Mouse (Mus musculus) right cerebral cortex, postnatal 25 days (tissue): ENCODE results near the gene Cym.

ENCODE experiments used
- DNase-seq: peaks from one replicate; pipeline ENCODE4 v3.0.0; 2022

Cym gene

DNA sequence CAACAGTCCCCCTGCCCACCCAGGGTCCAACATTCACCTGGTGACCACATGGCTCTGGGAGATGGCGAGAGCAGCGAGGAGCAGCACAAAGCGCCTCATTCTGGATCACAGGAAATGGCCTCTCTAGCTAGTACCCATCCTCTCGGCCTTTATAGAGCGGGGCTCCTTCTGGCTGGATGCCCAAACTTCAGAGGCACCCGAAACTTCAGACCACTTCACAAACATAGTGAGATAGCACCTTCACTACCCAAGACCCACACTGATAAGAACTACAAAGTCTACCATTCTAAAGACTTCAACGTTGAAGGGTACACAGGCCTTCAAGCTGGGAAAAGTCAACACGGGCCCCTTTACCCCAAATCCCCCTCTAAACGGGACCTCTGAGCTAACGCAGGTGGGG, at the start of gene Cym:
Cym (minus strand) TSS at position 125 of the 400 bp plus-strand sequence.
- DNase-seq, result no peak

DNA sequence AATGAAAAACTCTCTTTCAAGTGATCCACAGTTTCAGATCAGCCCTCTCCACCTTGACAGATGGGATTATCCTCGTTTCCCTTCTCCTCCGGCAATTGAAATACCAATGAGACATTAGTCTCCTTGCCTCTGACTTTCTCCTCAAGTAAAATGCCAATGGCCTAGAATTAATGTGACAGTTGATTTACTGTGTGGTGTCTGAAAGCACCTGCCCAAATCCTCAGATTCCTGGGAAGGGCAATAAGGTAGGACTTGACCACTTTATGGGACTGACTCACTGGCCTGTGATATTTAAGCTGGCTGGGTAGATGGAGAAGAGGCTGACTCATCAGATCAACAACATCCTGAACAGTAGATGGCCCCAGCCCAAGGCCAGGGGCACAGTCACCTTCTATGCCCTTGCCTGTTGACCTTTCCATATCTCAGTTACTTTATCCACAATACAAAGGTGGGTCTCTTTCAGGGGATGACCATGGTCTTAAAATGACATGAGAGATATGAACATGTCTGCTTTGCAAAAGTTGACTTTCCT, 45.3 kb upstream of the Cym start:
- no peak for DNase-seq

DNA sequence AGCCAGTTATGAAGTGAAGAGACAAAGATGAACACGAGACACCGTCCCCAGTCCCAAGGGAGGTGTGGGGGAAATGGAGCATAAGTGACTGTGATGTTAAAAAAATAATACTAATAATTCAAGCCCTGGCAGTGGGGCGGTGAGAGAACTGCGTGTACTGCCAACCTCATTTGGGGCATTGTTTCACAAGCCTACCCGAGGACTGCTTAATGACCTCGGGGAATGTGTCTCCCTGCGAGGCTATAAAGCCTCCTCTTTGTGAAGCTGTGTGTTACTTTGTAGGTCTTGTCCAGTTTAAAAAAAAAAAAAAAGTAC, 40.3 kb upstream of the Cym start:
- DNase-seq, result no peak

DNA sequence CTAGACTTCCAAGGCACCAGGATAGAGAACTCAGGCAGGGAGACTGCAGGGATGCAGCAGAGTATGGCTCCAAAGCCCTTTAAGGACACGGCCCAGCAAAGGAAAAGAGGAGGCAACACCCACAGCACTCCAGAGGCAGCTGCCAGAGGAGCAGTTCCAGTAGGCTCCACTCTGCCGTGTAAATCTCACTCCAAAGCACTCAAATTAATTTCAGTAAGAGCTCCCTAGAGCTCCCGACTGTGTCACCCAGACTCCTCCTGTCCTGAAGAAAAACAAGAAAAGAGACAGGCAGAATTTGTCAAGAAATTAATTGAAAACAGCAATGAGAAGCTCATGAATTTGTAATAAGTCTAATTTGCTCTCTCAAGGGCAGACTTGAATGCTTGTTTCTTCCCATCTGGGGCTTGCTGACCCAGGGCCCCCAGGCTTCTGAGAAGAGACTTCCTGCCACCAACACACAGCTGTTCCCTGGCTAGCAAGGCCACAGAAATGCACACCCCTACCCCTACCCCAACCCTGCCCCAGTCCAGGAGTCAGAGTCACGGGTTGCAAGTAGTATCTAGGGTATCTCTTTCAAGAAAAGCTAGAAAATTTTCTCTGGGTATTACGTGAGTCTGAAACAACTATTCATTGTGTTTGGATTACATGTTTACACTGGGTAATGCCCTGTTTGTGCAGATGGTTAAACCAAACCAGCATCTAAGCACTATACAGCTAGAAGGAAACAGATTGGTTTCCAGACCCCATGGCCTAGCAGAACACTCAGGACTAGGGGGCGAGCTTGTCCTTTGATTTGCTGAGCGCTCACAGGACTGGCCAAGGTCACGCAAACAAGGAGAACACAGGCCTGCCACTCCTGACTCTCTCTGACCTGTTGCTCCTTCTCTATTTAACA, 39.7 kb upstream of the Cym start:
- DNase-seq, result peak; percentile 16

DNA sequence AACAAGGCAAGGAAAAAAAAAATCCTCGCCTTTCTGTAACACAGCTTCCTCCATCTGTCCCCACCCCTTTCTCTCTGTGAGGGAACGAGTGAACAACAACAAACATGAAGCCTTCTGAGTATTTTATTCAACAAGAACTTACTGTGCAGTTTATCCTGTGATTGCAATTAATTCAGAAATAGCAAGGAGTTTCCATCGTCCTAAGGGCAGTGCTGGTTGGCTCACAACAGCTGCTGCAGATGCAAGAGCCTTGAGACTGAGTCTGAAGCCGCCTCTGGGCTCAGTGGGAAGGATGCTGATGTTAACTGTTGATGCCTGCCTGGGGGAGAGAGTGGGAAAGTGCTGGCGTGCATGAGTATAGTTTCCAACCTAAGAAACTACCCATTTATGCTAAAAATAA, 36.4 kb upstream of the Cym start:
- DNase-seq, result no peak

DNA sequence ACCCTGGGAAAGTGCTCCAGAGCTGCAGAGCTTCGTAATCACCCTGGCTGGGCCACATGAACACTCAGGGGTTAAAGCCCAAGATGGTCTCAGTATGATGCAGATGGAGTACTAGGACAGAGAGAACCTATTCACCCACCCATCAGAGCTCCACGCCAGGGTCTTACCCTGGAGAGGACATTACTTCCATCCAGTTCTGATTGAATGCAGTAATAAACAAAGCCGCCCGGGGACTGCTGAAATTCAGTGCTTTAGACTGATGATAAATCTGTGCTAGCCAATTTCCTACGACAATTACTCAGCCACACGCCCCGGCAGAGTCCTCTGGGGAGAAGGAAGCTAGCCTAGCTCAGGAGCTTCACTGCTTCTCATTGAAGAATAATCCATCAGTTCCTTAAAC, 35.2 kb upstream of the Cym start:
- no peak for DNase-seq

DNA sequence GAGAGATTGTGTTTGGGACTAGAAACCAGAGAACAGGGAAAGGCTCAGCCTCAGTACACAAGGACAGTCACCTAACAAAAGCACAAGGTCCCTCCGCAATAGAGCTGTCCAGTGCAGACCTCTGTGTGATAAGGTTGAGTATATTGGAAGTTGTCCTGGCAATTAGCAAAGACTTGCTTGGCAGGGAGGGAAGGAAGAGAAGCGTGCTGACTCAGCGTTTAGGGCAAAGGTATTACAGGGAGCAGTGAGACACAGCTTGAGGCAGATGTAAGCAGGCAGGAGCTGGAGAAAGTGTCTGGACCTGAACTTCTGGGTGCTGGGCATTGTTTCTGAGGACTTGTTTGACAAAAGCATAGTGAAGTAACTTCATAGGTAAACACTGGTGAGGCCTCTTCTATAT, 34.5 kb upstream of the Cym start:
- no peak for DNase-seq

DNA sequence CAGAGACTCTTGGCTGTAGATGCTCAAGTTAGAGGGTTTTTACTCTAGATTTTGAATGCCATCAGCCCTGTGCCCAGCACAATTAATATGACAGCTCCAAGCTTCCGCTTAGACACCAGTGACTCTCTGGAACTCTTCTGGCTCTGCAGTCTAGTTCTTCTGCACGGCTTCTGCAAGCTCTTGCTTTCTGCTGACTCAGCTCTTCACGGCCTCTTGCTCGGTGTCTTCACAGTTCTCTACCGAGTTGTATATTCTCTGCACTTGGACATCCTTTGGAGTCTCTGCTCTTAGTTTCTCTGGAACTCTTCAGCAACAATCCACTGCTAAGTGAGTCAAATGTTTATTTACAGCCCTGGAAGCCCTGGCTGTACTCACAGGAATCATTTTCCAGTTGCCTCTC, 32.4 kb upstream of the Cym start:
- no peak for DNase-seq

DNA sequence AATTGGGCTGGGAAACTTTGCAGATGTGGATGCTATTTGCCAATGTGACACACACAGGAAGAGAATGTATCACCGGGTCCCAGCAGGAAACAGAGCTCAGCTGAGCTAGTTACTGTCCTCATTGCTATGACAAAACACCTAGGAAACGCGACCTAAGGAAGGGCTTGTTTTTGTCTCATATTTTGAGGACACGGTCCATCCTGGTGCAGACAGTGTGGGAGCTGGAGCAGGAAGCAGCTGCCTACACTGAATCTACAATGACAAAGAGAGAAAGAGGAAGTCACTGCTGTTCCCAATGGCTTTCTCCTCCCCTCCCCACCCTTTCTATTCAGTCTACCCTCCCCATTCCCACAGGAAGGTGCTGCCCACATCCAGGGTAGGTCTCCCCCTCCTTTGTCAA, 30.5 kb upstream of the Cym start:
- no peak for DNase-seq

DNA sequence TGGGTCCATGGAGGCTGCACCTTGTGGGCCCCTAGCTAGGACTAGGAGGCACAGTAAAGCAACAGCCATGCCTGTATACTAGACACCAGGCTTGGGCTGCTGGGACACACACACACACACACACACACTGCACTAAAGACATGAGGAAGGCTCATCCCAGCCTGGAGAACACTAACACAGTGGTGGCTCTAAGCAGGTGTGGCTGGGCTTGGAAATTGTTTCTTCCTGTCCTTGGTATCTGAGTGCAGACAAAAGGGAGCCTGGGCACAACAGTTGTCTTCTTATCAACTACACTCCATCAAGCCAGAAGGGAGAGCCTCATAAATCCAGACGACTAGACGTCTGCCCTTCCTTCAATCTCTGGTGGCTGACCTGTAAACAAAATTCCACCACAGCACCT, 28.8 kb upstream of the Cym start:
- no peak for DNase-seq

DNA sequence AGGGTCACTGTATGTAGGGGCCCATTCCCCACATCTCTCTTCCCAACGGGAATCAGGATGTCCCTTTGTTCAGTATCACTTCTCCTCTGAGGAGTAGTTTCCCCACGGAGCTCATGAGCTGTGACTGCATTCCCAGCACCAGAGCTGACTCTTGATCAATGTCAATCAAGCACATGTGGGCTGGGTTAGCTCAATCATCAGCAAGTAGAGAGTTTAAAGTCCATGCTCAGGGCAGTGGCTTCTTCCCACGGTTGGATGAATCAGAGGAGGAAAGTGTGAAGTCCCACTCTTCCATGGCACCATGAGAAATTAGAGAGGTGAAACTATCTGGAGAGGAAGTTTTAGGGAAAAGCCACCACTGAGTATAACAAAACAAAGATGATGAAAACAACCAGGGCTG, 27.5 kb upstream of the Cym start:
- DNase-seq, result no peak

DNA sequence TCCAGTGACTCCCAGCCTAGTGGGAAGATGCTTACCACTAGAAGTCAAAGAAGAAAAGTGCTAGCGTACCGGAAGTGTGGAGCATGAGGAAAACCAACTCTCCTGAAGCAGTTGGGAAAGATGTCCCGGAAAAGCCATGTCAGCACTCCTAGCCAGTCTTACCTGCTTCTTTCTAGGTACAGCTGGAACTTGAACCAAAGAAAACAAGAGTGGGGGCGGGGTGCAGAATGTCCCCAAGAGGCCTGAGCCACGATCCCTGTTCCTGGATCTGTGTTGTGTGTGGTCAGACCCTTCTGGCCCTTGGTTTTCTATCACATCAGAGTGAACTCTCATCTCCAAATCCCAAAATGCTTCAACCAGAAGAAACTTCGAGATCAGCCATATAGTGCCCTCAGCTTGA, 25.3 kb upstream of the Cym start:
- DNase-seq, result no peak

DNA sequence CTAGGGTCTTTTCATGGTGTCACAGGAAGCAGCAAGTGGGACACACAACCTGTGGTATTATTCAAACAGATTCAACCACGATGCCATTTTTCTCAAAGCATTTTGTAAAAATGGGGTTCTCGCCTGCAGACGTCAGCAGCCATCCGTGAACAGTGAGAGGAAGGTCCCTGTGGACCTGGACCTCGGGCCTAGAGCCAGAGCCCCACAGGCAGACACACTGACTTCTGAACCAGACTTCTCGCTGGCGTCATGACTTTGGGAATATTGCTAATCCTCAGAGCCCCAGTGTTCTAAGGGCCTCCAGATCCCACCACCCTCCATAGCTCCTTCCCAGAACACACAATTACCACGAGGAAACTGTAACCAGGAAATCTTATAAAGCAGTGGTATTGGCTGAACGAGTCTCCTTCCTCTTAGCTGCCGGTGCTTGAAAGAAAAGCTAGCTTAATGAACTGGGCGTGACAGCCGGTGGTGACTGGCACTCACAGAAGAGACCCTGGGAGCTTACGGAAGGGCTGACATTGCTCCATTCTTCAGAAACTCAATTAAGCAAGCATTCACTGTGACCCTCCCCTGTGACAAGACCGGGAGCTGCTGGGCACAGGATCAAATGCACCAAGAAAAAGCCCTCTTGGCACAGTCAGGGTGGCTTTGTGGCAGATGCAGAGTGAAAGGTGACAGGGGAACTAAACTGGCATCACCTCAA, 20.0 kb upstream of the Cym start:
- no peak for DNase-seq

DNA sequence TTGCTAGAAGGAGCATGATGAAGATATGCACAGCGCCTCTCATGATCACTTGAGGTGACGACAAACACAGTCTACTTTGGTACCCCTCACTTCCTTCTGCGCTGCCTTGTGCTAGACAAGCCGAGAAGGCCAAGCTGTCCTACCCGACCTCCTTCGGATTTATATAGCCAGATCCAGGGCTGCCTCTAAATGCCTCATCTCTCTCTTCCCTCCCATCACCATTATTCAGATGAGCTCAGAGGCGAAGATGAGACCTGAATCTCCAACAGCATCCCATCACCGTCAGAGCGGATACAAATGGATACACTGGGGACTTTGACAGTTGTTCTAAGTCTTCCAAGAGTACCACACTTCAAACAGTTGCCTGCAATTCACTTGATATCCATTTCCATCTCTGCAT, 18.1 kb upstream of the Cym start, which contains the start of gene Prok1:
Prok1 (minus strand) TSS at position 101 of the 400 bp plus-strand sequence.
- no peak for DNase-seq

DNA sequence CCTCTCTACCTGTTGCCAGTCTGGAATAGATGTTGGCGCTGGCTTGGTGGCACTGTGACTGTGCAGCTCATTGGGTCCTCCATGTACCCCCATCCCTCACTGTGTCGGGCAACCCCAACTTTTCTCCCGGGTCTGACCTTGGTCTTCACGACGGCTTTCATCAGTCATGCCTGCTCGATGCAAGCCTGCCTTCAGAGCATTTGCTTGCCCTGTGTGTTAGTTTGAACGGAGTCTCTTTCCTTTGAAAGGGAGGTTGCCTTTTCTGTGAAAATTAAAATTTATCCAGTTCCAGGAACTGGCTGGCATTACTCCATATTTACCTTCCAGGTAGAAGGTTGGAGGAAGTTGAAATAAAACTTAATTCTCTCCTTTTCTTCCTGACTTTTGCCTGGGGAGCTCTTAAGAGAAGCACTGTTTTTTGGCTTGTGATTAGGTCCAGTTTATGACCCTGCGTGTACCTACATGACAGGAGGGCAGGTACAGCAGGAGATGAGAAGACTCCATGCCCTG, 17.0 kb upstream of the Cym start:
- DNase-seq, result no peak

DNA sequence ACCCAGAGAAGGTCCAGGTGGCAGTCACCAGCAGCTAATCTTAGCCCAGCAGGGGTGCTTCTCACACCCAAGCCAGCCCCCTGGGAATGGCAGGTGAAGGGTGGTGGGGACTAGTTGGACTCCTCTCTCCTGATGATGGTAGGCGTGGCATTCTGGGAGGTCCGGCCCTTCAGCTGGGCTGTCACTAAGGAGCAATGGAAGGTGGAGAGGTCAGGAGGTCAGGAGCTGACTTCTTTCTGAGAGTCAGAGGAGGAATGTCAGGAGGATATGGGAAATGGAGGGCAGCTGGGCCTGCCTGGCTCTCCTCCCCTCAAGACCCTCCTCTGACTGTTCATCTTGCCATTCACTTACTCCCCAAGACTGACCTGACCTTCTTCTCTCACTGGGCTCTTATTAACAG, 16.5 kb upstream of the Cym start:
- no peak for DNase-seq

DNA sequence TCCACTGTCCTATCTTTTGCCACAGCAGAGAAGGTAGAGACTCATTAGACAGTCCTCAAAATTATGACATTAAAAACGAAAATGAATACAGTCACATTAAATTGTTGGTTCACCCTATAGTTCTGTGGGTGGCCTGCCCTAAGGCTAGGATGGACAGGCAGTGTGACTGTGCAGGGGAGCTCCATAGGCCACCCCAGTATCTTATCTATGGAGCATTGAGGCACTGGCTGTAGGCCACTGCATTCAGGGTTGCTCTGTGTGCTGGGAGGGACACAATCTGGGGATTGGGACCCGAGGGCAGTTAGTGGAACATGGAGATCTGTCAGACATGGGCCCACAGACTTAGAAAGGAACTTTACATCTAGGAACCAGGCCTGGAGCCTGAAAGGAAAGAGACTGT, 12.4 kb upstream of the Cym start:
- DNase-seq, result no peak

DNA sequence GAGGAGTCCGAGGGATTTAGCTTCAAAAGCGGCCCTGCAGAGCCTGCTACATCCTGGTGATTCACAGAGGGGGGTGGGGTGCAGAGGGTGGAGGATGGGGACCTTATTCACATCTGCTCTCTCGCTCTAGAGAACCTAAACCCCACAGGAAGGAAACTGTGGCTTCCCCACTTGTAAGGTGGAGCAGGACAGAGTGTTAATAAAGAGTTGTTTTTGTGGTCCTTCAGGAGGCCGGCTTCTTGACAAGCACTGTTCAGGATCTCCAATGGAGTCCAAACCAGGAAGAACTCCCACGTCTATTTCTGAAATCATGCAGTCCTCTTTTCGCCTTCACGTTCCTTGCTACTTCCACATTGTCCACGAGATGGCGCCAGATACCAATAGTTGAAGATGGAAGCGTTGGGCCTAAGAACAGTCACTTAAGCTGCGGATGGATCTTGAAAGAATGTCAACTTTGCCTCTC, 11.8 kb upstream of the Cym start:
- DNase-seq, result peak; percentile 86

DNA sequence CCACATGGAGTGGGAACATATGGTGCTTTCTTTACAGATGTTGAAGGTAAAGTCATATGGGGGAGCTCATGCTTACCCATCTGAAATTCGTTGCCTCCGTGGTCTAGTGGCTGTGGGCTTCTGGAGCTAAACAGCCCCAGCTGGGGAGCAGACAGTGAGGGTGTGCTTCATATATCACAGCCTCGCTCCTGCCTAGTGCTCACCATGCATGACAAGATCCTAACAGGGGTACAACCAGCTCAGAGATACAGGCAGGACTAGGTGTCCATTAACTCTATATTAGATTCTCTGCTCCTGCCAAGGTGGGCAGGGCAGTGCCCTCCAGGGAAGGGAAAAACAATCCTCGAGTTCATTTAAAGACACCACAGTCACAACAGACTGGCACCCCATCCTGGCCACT, 9.7 kb upstream of the Cym start:
- no peak for DNase-seq

DNA sequence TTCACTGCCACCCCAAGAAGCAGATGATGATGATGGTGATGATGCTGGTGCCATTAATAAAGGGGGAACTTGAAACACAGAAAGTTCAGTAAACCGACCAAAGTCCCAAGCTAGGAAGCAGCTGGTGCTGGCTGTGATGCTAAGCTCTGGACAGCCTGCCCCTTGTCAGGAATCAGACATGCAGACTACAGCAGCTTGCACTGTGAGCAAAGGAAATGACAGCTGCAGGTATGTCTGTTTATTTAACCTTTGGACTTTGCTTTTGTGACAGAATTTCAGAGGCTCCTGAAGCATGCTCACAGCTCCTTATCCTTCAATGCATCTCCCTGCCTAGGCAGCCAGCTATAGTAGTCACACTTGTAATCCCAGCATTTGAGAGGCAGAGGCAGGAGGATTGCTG, 9.0 kb upstream of the Cym start, which contains the start of gene A630076J17Rik:
A630076J17Rik (plus strand) TSS at position 88 of the 400 bp plus-strand sequence.
- no peak for DNase-seq

DNA sequence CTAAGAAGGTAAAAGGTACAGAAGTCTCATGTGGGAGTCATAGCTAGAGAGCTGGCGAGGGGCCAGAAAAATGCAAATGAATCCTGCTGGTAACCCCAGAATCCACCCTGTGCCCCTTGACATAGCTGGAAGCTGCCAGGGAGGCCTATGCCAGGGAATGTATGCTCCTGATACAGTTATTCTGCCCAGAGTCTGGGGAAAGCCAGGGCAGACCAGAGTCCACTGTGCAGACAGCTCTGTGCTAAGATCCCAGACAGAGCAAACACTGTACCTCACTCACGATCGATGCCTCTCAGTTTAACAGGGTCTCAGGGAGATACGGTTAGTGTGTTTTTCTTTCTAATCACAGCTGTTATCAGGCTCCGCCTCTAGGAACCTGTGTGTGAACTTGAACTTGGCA, 8.3 kb upstream of the Cym start:
- no peak for DNase-seq

DNA sequence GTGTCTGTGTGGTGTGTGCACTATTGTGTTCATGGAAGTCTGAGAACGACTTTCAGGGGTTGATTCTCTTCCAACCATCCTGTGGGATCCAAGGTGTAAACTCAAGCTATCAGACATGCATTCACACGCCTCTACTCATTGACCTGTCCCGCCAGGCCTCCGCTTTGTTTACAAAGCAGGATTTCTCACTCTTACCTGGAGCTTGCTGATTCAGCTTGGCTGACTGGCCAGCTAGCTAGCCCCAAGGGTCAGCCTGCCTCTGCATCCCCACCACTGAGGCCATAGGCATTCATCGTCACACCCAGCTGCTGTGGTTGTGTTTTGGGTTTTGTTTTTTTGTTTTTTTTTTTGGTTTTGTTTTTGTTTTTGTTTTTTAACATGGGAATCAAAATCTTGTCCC, 7.7 kb upstream of the Cym start:
- DNase-seq, result no peak

DNA sequence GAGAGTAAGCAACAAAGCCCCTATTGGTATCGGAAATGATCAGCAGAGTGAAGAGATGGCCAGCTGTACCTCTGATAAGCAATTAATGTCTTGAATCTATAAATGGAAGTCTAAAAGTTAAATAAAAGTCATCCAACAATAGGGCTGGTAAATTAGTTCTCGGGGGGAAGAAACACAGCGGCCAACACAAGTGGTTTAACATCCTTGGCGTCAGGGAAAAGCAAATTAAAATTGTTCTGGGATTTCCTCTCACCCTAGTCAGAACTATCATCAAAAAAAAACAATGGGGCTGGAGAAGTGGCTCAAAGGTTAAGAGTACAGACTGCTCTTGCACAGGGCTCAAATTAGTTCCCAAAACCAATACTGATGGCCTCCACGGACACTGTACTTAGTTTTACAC, 4.3 kb upstream of the Cym start:
- no peak for DNase-seq

DNA sequence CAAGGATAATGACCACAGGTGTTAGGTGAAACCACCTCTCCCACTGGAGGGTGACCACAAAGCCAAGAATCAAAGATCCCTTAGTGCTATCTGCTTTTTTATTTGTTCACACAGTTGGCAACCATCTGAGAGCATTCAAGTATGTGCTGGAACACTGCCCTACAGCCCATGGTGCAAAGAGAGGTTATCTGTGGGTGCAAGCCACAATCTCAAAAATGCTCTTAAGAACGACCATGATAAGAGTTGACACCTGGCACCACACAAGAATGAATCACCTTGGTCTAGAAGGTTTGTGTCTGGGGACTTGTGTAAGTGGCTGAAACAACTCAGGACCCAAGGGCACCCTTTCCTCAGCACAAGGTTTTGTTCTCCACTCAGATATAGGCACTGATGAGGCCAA, 1.7 kb upstream of the Cym start:
- no peak for DNase-seq
